ENCODE assay signal across 24 mouse cellular contexts in genomic region chr2:179980616-179981015, GRCm38 (mm10). TPM values are rescaled to one million over a fixed set of nuclear protein-coding genes. Genes with fewer than 3 reads are reported as not detected.
DNase-seq lines count a peak whose midpoint lies in the region; ATAC-seq lines count a peak whose summit lies in the region.
"Had no signal": no experiment of that assay in that cellular context is flagged by ENCODE, and none has a peak within 500 bp of the region (broad histone marks: within the 10 kb centered on the region; RNA-seq: fewer than 3 reads in every experiment).

No protein-coding gene starts in this region.

- 50% methylated on average over 4 of the region's 4 CpGs for WGBS in liver, embryonic 11.5 days

- no peaks in the 10 kb centered on the region for H3K27me3 ChIP-seq in liver, embryonic 11.5 days (replicated peaks; ENCODE audit: control insufficient read depth, insufficient read depth, low read length)
- H3K27me3 ChIP-seq: heart, embryonic 13.5 days; limb, embryonic 12.5 days; liver, embryonic 12.5 days; neural tube, embryonic 13.5 days had no signal

- H3K4me2 ChIP-seq in liver, embryonic 11.5 days = no peak overlapping the region
- H3K4me2 ChIP-seq: heart, embryonic 13.5 days; limb, embryonic 12.5 days; liver, embryonic 12.5 days; neural tube, embryonic 13.5 days had no signal

- peak; percentile 4 for DNase-seq in gastrocnemius, postnatal 25 days
- no peak for DNase-seq in gastrocnemius, postnatal 14 days
- peak; percentile 24 for DNase-seq in liver, embryonic 11.5 days (ENCODE audit: low spot score)
- no peak for DNase-seq in liver
- DNase-seq in 3T3-L1 (ENCODE audit: low read depth, low spot score) = peak; percentile 56
- DNase-seq in MN1 (ENCODE audit: low spot score) = peak; percentile 57
- DNase-seq in layer of hippocampus, postnatal 25 days (ENCODE audit: extremely low spot score in 1 of 2, low spot score in 1 of 2) = no peak
- DNase-seq in layer of hippocampus, adult 11-12 months (ENCODE audit: low spot score) = no peak
- DNase-seq: cerebellum, adult 11 months; heart, adult 2 months; kidney, adult 9 months; kidney, postnatal 14 days; liver, postnatal 0 days had no signal

- intact Hi-C loops in gastrocnemius, postnatal 14 days (cut with DNase I; ENCODE audit: low total_unique reads) = loop anchor here (5.0 kb wide), 1 partner anchor 42 kb away; the partner anchor contains the start of gene Lsm14b

- no peaks in the 10 kb centered on the region for H3K9me3 ChIP-seq in liver, embryonic 11.5 days (ENCODE audit: control insufficient read depth, low read length)
- H3K9me3 ChIP-seq: heart, embryonic 13.5 days; limb, embryonic 12.5 days; liver, embryonic 12.5 days; midbrain, embryonic 10.5 days; neural tube, embryonic 13.5 days had no signal

- no peak for ATAC-seq in liver, embryonic 11.5 days (replicated peaks; ENCODE audit: low FRiP score)
- ATAC-seq: forebrain, embryonic 16.5 days; intestine, embryonic 16.5 days; liver, embryonic 12.5 days; liver, postnatal 0 days; lung, postnatal 0 days; midbrain, embryonic 16.5 days had no signal

- no peaks in the 10 kb centered on the region; the same call in 1 of the 2 replicates for H3K4me1 ChIP-seq in liver, embryonic 11.5 days (replicated peaks; ENCODE audit: control insufficient read depth, insufficient read depth, low read length)

- H3K27ac ChIP-seq in liver, embryonic 11.5 days (ENCODE audit: low read depth, low read length) = no peak overlapping the region
- H3K27ac ChIP-seq: heart, embryonic 13.5 days; left cerebral cortex, adult 2 months; limb, embryonic 12.5 days; liver, embryonic 12.5 days; midbrain, embryonic 10.5 days; neural tube, embryonic 13.5 days had no signal

- no peaks in the 10 kb centered on the region for H3K36me3 ChIP-seq in liver, embryonic 11.5 days (ENCODE audit: control insufficient read depth, insufficient read depth, low read length)
- H3K36me3 ChIP-seq: heart, embryonic 13.5 days; limb, embryonic 12.5 days; liver, embryonic 12.5 days; midbrain, embryonic 10.5 days; neural tube, embryonic 13.5 days had no signal

- H3K9ac ChIP-seq in liver, embryonic 11.5 days (ENCODE audit: low read depth, low read length) = no peak overlapping the region
- H3K9ac ChIP-seq: heart, embryonic 13.5 days; limb, embryonic 12.5 days; liver, embryonic 12.5 days; liver, postnatal 0 days; neural tube, embryonic 13.5 days had no signal

- no peak overlapping the region for H3K4me3 ChIP-seq in liver, embryonic 11.5 days (ENCODE audit: low read depth, low read length)
- H3K4me3 ChIP-seq: erythroblast, embryonic 14.5 days; heart, adult 2 months; heart, embryonic 13.5 days; left cerebral cortex, adult 2 months; limb, embryonic 12.5 days; liver, embryonic 12.5 days; midbrain, embryonic 10.5 days; neural tube, embryonic 13.5 days had no signal

RNA-seq across cellular contexts. Expression of gene Taf4, which starts 4.2 kb away (rescaled TPM):
- total RNA-seq in gastrocnemius, postnatal 25 days (2021) = 1 to 10 TPM; 7.2 to 9.9 TPM
- total RNA-seq in gastrocnemius, postnatal 14 days (2021) = 1 to 10 TPM; 7.6 to 7.7 TPM
- polyA plus RNA-seq in liver, embryonic 11.5 days (2014; fragmentation: Nextera tagmentation; extraction: Ambion mirVana) = 4.2 and 4.9 TPM in 2 replicates
- 10 to 100 TPM; 19.4 to 21.0 TPM for total RNA-seq in layer of hippocampus, postnatal 25 days (2021)

RNA-seq across cellular contexts. Expression of gene Lsm14b, which starts 44.2 kb away (rescaled TPM):
- total RNA-seq in gastrocnemius, postnatal 25 days (2021) = 10 to 100 TPM; 39.7 to 43.9 TPM
- total RNA-seq in gastrocnemius, postnatal 14 days (2021) = 10 to 100 TPM; 43.7 to 45.0 TPM
- 2.7 and 3.0 TPM in 2 replicates for polyA plus RNA-seq in liver, embryonic 11.5 days (2014; fragmentation: Nextera tagmentation; extraction: Ambion mirVana)
- total RNA-seq in layer of hippocampus, postnatal 25 days (2021) = 100 to 1,000 TPM; 101 to 108 TPM

Comparison
In these comparisons a context has a peak if more than half of its experiments do, and no peak if none do; other contexts are left out.
1. DNase-seq: peak in gastrocnemius, postnatal 25 days (single experiment), liver, embryonic 11.5 days (single experiment), 3T3-L1 (single experiment) and MN1 (single experiment); none in gastrocnemius, postnatal 14 days (single experiment), liver (single experiment), layer of hippocampus, postnatal 25 days (0 of 2) and layer of hippocampus, adult 11-12 months (single experiment).